Comparison of ENCODE assay signal across 17 mouse cellular contexts in the genomic region with DNA sequence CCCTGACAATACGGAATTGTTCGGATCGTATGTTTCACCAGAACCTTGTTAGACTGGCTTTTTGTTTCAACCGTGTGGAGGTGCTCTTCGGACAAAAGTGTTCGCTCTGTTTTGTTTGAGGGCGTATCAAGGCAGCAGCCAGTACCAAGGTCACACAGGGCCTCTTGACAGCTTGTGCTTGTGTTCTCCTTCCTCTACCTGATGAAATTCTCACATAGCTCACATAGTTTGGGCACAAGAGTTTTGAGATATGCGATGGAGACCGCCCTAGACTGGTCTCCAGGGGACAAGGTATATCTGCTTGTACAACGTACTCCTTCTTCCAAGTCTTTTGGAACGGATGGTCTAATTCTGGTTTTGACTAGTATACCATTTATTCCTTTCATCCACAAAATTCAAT.
DNase-seq lines count a peak whose midpoint lies in the region; ATAC-seq and TF ChIP-seq lines count a peak whose summit lies in the region.
"Had no signal": no experiment of that assay in that cellular context is flagged by ENCODE, and none has a peak within 500 bp of the region (broad histone marks: within the 10 kb centered on the region; RNA-seq: fewer than 3 reads in every experiment).

No protein-coding gene starts in this region.

- peak overlapping the region; percentile 41 for H3K27ac ChIP-seq in lung, embryonic 15.5 days
- H3K27ac ChIP-seq in lung, postnatal 0 days (ENCODE audit: low read length): 0 out of 2 replicates have a peak overlapping the region, but pooled peaks have one; percentile 20
- no peak overlapping the region for H3K27ac ChIP-seq in hindbrain, embryonic 16.5 days (ENCODE audit: low read depth, low read length)
- H3K27ac ChIP-seq: embryonic facial prominence, embryonic 12.5 days; forebrain, embryonic 15.5 days; hindbrain, embryonic 10.5 days; hindbrain, embryonic 15.5 days had no signal

- H3K9ac ChIP-seq in lung, embryonic 15.5 days: no peak overlapping the region
- no peak overlapping the region for H3K9ac ChIP-seq in lung, postnatal 0 days (replicated peaks; ENCODE audit: low read depth)
- H3K9ac ChIP-seq in hindbrain, embryonic 16.5 days (ENCODE audit: low read depth, low read length): no peak overlapping the region
- H3K9ac ChIP-seq: embryonic facial prominence, embryonic 12.5 days; forebrain, embryonic 15.5 days; heart, embryonic 12.5 days; hindbrain, embryonic 15.5 days had no signal

- no peaks in the 10 kb centered on the region for H3K9me3 ChIP-seq in lung, embryonic 15.5 days
- H3K9me3 ChIP-seq in lung, postnatal 0 days (ENCODE audit: low read length): no peaks in the 10 kb centered on the region
- H3K9me3 ChIP-seq in hindbrain, embryonic 16.5 days (ENCODE audit: control insufficient read depth, low read length): no peaks in the 10 kb centered on the region
- H3K9me3 ChIP-seq: embryonic facial prominence, embryonic 12.5 days; forebrain, embryonic 15.5 days; heart, embryonic 12.5 days; hindbrain, embryonic 10.5 days; hindbrain, embryonic 15.5 days had no signal

- WGBS in lung, embryonic 15.5 days: 60% methylated on average over 11 of the region's 11 CpGs
- 71% methylated on average over 11 of the region's 11 CpGs for WGBS in lung, adult 2 months
- 62% methylated on average over 11 of the region's 11 CpGs for WGBS in lung, postnatal 0 days
- 92% methylated on average over 11 of the region's 11 CpGs for WGBS in hindbrain, embryonic 16.5 days

- H3K4me1 ChIP-seq in lung, embryonic 15.5 days: 0 out of 2 replicates have a peak, but pooled peaks cover 5% of the 10 kb centered on the region
- H3K4me1 ChIP-seq in lung, adult 2 months (ENCODE audit: control insufficient read depth, insufficient read depth, low read length): no peaks in the 10 kb centered on the region; the same call in 1 of the 2 replicates
- H3K4me1 ChIP-seq in lung, postnatal 0 days (ENCODE audit: insufficient read depth, low read depth, low read length): no peaks in the 10 kb centered on the region
- peaks cover 3% of the 10 kb centered on the region for H3K4me1 ChIP-seq in hindbrain, embryonic 16.5 days (ENCODE audit: control insufficient read depth, insufficient read depth, low read depth, low read length)

- no peaks in the 10 kb centered on the region for H3K36me3 ChIP-seq in lung, embryonic 15.5 days
- H3K36me3 ChIP-seq in lung, postnatal 0 days (ENCODE audit: insufficient read depth, low read length): no peaks in the 10 kb centered on the region
- H3K36me3 ChIP-seq in hindbrain, embryonic 16.5 days (ENCODE audit: control insufficient read depth, insufficient read depth, low read length): no peaks in the 10 kb centered on the region
- H3K36me3 ChIP-seq: embryonic facial prominence, embryonic 12.5 days; forebrain, embryonic 15.5 days; heart, embryonic 12.5 days; hindbrain, embryonic 10.5 days; hindbrain, embryonic 15.5 days had no signal

- no peak overlapping the region for H3K4me2 ChIP-seq in lung, embryonic 15.5 days
- no peak overlapping the region for H3K4me2 ChIP-seq in lung, postnatal 0 days (replicated peaks; ENCODE audit: low read depth, low read length)
- H3K4me2 ChIP-seq in hindbrain, embryonic 16.5 days (ENCODE audit: low read length): no peak overlapping the region
- H3K4me2 ChIP-seq: embryonic facial prominence, embryonic 12.5 days; forebrain, embryonic 15.5 days; heart, embryonic 12.5 days; hindbrain, embryonic 15.5 days had no signal

- peak; percentile 84 for TF ChIP-seq EP300 in lung, postnatal 0 days (IDR thresholded peaks at IDR 0.05)

- H3K27me3 ChIP-seq in lung, embryonic 15.5 days: no peaks in the 10 kb centered on the region
- no peaks in the 10 kb centered on the region for H3K27me3 ChIP-seq in lung, postnatal 0 days (replicated peaks; ENCODE audit: insufficient read depth, low read length)
- no peaks in the 10 kb centered on the region; the same call in 1 of the 2 replicates for H3K27me3 ChIP-seq in hindbrain, embryonic 16.5 days (replicated peaks; ENCODE audit: control insufficient read depth, insufficient read depth, low read length)
- H3K27me3 ChIP-seq: embryonic facial prominence, embryonic 12.5 days; heart, embryonic 12.5 days had no signal

- DNase-seq in lung, adult 2 months: no peak
- DNase-seq in lung, postnatal 0 days (ENCODE audit: low spot score): peak; percentile 80
- peak; percentile 12 for DNase-seq in lung, postnatal 36 days
- DNase-seq in cerebellum, postnatal 25 days: no peak
- no peak for DNase-seq in cerebellum, adult 11-12 months
- DNase-seq: adrenal gland, adult 8-10 months; adrenal gland, postnatal 36 days; cerebellum, adult 8-10 months; cerebellum, postnatal 14 days; gastrocnemius, postnatal 10 days had no signal

- TF ChIP-seq POLR2A in lung, adult 2 months (IDR thresholded peaks at IDR 0.05; ENCODE audit: borderline replicate concordance, extremely low read depth, low read depth, low read length): no peak

- ATAC-seq in lung, embryonic 15.5 days (ENCODE audit: borderline replicate concordance, extremely low read depth, low FRiP score, low TSS enrichment): peak; percentile 59; the same call in 1 of the 2 replicates
- ATAC-seq in lung, postnatal 0 days: peak; percentile 94
- ATAC-seq in hindbrain, embryonic 16.5 days: no peak
- ATAC-seq: forebrain, embryonic 15.5 days had no signal

- TF ChIP-seq CTCF in lung, adult 2 months (IDR thresholded peaks at IDR 0.05; ENCODE audit: insufficient read depth, low read length): no peak
- TF ChIP-seq CTCF in lung, postnatal 0 days (IDR thresholded peaks at IDR 0.05): peak; percentile 44

- H3K4me3 ChIP-seq in lung, embryonic 15.5 days: no peak overlapping the region
- no peak overlapping the region for H3K4me3 ChIP-seq in lung, adult 2 months (replicated peaks; ENCODE audit: extremely low read depth, low read depth, low read length)
- H3K4me3 ChIP-seq in lung, postnatal 0 days (ENCODE audit: low read depth, low read length): no peak overlapping the region
- no peak overlapping the region for H3K4me3 ChIP-seq in hindbrain, embryonic 16.5 days (ENCODE audit: low read length)
- H3K4me3 ChIP-seq: embryonic facial prominence, embryonic 12.5 days; forebrain, embryonic 15.5 days; heart, embryonic 12.5 days; hindbrain, embryonic 10.5 days; hindbrain, embryonic 15.5 days had no signal

Comparison
In these comparisons a context has a peak if more than half of its experiments do, and no peak if none do; other contexts are left out.
1. DNase-seq: peak in lung, postnatal 0 days (single experiment) and lung, postnatal 36 days (single experiment); none in lung, adult 2 months (single experiment), cerebellum, postnatal 25 days (0 of 2) and cerebellum, adult 11-12 months (single experiment).